Mouse (Mus musculus) gastrocnemius, postnatal 14 days (tissue): Measurements from ENCODE around the gene Slfn1. TPM values are rescaled to one million over a fixed set of nuclear protein-coding genes. Genes with fewer than 3 reads are reported as not detected.
"Not testable (repeated sequence)": the region's sequence is repeated elsewhere in the genome, so short reads cannot be mapped to it uniquely, and the experiment has no call there.

Source experiments
- DNase-seq: peaks from one replicate; pipeline ENCODE4 v3.0.0; 2021; ENCODE audit warnings: mixed read lengths
- intact Hi-C: fragments of 180-260 bp; cut with DNase I; formaldehyde crosslinking; loops from one replicate; pipeline ENCODE4 v1.15.1; 2025; ENCODE audit warnings: low total_unique reads
- long read RNA-seq, 2 experiments: library from polyadenylated mRNA; stranded (forward); transcript quantifications; one replicate each; pipeline ENCODE4 v2.0.0; 2021
- total RNA-seq, 2 experiments: library from RNA; stranded (reverse); gene quantifications; 2 replicates each; pipeline ENCODE4 v1.2.3; 2021

Gene Slfn1
- total RNA-seq, result not detected
- long read RNA-seq, experiment 1, result 0 reads
- long read RNA-seq, experiment 2, result 0 reads

GRCm38 (mm10) chr11:83116597-83117227, at the start of gene Slfn1:
TSS of gene Slfn1 (plus strand) at chr11:83116849.
- intact Hi-C loops, result no loop called here
- no peak for DNase-seq

GRCm38 (mm10) chr11:83067982-83068694, 48.5 kb upstream of the Slfn1 start:
- DNase-seq, result no peak
- intact Hi-C loops, result no loop called here

GRCm38 (mm10) chr11:83070321-83070970, 46.2 kb upstream of the Slfn1 start:
- no peak for DNase-seq
- intact Hi-C loops, result no loop called here

GRCm38 (mm10) chr11:83077714-83078422, 38.8 kb upstream of the Slfn1 start:
- intact Hi-C loops, result no loop called here
- peak; percentile 67 for DNase-seq

GRCm38 (mm10) chr11:83078423-83079140, 38.1 kb upstream of the Slfn1 start:
- no peak for DNase-seq
- intact Hi-C loops, result no loop called here

GRCm38 (mm10) chr11:83079487-83080199, 37.0 kb upstream of the Slfn1 start:
- DNase-seq, result no peak
- intact Hi-C loops, result no loop called here

GRCm38 (mm10) chr11:83082741-83083473, 33.7 kb upstream of the Slfn1 start:
- no peak for DNase-seq
- intact Hi-C loops, result no loop called here

- intact Hi-C loops, result no loop called here
- no peak for DNase-seq
These were observed 32.5 kb upstream of the Slfn1 start for GRCm38 (mm10) chr11:83084161-83084560.

GRCm38 (mm10) chr11:83084761-83085160, 31.9 kb upstream of the Slfn1 start:
- intact Hi-C loops, result no loop called here
- DNase-seq, result no peak

- intact Hi-C loops, result no loop called here
- DNase-seq, result no peak
These were observed 1.5 kb upstream of the Slfn1 start for GRCm38 (mm10) chr11:83115138-83115537.

GRCm38 (mm10) chr11:83118056-83118455, 1.4 kb downstream of the Slfn1 start:
- DNase-seq, result no peak
- intact Hi-C loops, result no loop called here

GRCm38 (mm10) chr11:83121131-83121685, 4.6 kb downstream of the Slfn1 start:
- intact Hi-C loops, result no loop called here
- DNase-seq, result no peak

GRCm38 (mm10) chr11:83123198-83123597, 6.5 kb downstream of the Slfn1 start:
- intact Hi-C loops, result no loop called here
- no peak for DNase-seq

- intact Hi-C loops, result no loop called here
These were observed 8.3 kb downstream of the Slfn1 start for GRCm38 (mm10) chr11:83124906-83125305.

GRCm38 (mm10) chr11:83125633-83126032, 9.0 kb downstream of the Slfn1 start:
- DNase-seq, intact Hi-C loops: not testable (repeated sequence)

More at GRCm38 (mm10) chr11:83124906-83125305, 8.3 kb downstream of the Slfn1 start:
- DNase-seq, result no peak

GRCm38 (mm10) chr11:83137253-83137652, 20.6 kb downstream of the Slfn1 start:
- intact Hi-C loops, DNase-seq: not testable (repeated sequence)

- intact Hi-C loops, DNase-seq: not testable (repeated sequence)
These were observed 32.3 kb downstream of the Slfn1 start for GRCm38 (mm10) chr11:83148939-83149338.
